Mouse (Mus musculus) megakaryocyte, embryonic 14.5 days (primary cell): ENCODE data around the gene Scd1.

ENCODE experiments used
- FLI1 ChIP-seq: IDR thresholded peaks from 2 replicates; pipeline ENCODE4 v1.6.1; 2012; ENCODE audit warnings: low read length, inconsistent platforms, mixed read lengths
- GATA1 ChIP-seq: IDR thresholded peaks from 3 replicates; pipeline ENCODE4 v1.6.1; 2012; ENCODE audit warnings: mixed read lengths, low read length, inconsistent platforms, borderline replicate concordance

DNA sequence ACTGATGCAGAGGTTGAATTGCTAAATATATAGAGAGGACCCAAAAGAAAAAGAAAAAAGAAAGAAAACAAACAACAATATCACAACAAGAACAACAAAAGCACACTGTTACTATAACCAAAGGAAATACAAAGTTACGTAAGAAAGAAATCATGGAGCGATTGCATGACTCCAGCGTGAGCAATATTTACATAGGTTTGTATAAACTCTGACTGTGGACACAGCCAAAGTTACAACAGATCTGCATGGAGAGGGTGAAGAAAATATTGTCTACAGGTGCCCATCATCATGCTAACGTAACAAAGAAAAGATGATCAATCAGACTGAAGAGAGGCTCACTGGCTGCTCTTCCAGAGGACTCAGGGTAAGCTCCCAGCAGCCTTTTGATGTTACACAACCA lies 27.6 kb downstream of the Scd1 start:
- TF ChIP-seq GATA1: no peak
- TF ChIP-seq FLI1: no peak
